Mouse (Mus musculus): ENCODE measurements around the gene Rwdd2a. TPM values are rescaled to one million over a fixed set of nuclear protein-coding genes. Genes with fewer than 3 reads are reported as not detected.

Gene Rwdd2a
- polyA plus RNA-seq (2011; ENCODE audit: insufficient read length, low read depth, missing spikeins): 2.2 and 2.3 TPM in 2 replicates

GRCm38 (mm10) chr9:86571540-86572135 is at the start of gene Rwdd2a, which contains the start of gene Pgm3:
Gene Rwdd2a, plus strand, starts transcription at chr9:86571991.
Gene Pgm3, minus strand, starts transcription at chr9:86571842.
- peak within 1 kb of the TSS; percentile 29 for H3K27ac ChIP-seq (ENCODE audit: insufficient read depth, low read length)
- no peaks in the 10 kb centered on the region; the same call in 1 of the 2 replicates for H3K4me1 ChIP-seq (ENCODE audit: control insufficient read depth, insufficient read depth, low read length)
- TF ChIP-seq POLR2A (IDR thresholded peaks at IDR 0.05; ENCODE audit: low read depth, low read length) (peak; percentile 97), CTCF (IDR thresholded peaks at IDR 0.05; ENCODE audit: borderline replicate concordance, insufficient read depth, low read length) (no peak)
- peak within 1 kb of the TSS; percentile 84 for H3K4me3 ChIP-seq (ENCODE audit: insufficient read depth, low read length)

DNA sequence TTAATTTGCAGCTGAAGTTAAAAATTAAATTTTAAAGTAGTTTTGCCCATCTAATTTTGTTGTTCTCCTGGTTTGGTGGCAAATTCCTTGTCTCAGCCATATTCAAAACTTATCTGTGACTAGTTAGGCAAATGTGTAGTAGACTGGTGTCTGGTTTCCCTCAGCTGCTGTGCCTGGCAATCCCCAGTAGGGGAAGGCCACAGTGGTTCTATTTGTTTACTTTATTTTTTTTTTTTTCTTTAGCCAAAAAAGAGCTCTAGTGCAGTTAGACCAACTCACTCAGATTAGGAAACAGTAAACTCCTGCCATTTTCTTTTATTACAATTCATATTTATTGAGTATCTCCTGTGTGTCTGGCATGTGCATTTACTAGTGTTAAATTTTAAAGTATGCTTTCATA is 49.5 kb upstream of the Rwdd2a start:
- Histone ChIP-seq H3K4me1 (ENCODE audit: control insufficient read depth, insufficient read depth, low read length) (no peaks in the 10 kb centered on the region), H3K27ac (ENCODE audit: insufficient read depth, low read length) (no peak overlapping the region), H3K4me3 (ENCODE audit: insufficient read depth, low read length) (no peak overlapping the region)
- TF ChIP-seq POLR2A (IDR thresholded peaks at IDR 0.05; ENCODE audit: low read depth, low read length) (no peak), CTCF (IDR thresholded peaks at IDR 0.05; ENCODE audit: borderline replicate concordance, insufficient read depth, low read length) (no peak)

- Histone ChIP-seq H3K4me1 (ENCODE audit: control insufficient read depth, insufficient read depth, low read length) (no peaks in the 10 kb centered on the region), H3K4me3 (ENCODE audit: insufficient read depth, low read length) (no peak overlapping the region), H3K27ac (ENCODE audit: insufficient read depth, low read length) (no peak overlapping the region)
- TF ChIP-seq POLR2A (IDR thresholded peaks at IDR 0.05; ENCODE audit: low read depth, low read length): no peak
- no peak for TF ChIP-seq CTCF (IDR thresholded peaks at IDR 0.05; ENCODE audit: borderline replicate concordance, insufficient read depth, low read length)
These were observed 46.2 kb upstream of the Rwdd2a start for GRCm38 (mm10) chr9:86525600-86525999.

DNA sequence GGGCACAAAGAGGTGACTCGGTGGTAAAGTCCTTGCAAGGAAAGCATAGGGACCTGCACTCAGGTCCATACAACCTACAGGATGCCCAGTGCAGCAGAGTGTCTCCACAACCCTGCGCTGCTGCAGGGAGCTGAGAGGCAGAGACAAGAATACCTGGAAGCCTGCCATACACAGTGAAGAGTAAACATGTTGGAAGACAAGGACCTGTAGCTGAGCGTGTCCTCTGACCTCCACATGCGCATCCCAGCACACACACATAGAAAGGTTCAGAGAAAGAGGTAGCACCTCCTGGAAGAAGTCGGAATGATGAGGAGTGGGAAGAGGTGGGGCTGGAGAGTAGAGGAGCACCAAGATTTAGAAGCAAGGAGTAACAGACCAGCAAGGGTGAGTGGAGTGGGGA is 37.7 kb upstream of the Rwdd2a start:
- Histone ChIP-seq H3K4me1 (ENCODE audit: control insufficient read depth, insufficient read depth, low read length) (no peaks in the 10 kb centered on the region), H3K4me3 (ENCODE audit: insufficient read depth, low read length) (no peak overlapping the region), H3K27ac (ENCODE audit: insufficient read depth, low read length) (no peak overlapping the region)
- no peak for TF ChIP-seq POLR2A (IDR thresholded peaks at IDR 0.05; ENCODE audit: low read depth, low read length)
- TF ChIP-seq CTCF (IDR thresholded peaks at IDR 0.05; ENCODE audit: borderline replicate concordance, insufficient read depth, low read length): no peak

- H3K27ac ChIP-seq (ENCODE audit: insufficient read depth, low read length): no peak overlapping the region
- H3K4me1 ChIP-seq (ENCODE audit: control insufficient read depth, insufficient read depth, low read length): no peaks in the 10 kb centered on the region
- TF ChIP-seq POLR2A (IDR thresholded peaks at IDR 0.05; ENCODE audit: low read depth, low read length) (no peak), CTCF (IDR thresholded peaks at IDR 0.05; ENCODE audit: borderline replicate concordance, insufficient read depth, low read length) (no peak)
- no peak overlapping the region for H3K4me3 ChIP-seq (ENCODE audit: insufficient read depth, low read length)
These were observed 28.3 kb upstream of the Rwdd2a start for GRCm38 (mm10) chr9:86543451-86543850.

- TF ChIP-seq POLR2A (IDR thresholded peaks at IDR 0.05; ENCODE audit: low read depth, low read length) (no peak), CTCF (IDR thresholded peaks at IDR 0.05; ENCODE audit: borderline replicate concordance, insufficient read depth, low read length) (no peak)
- Histone ChIP-seq H3K27ac (ENCODE audit: insufficient read depth, low read length) (no peak overlapping the region), H3K4me3 (ENCODE audit: insufficient read depth, low read length) (no peak overlapping the region), H3K4me1 (ENCODE audit: control insufficient read depth, insufficient read depth, low read length) (no peaks in the 10 kb centered on the region)
These were observed 27.2 kb upstream of the Rwdd2a start for GRCm38 (mm10) chr9:86544559-86544958.

GRCm38 (mm10) chr9:86549637-86550162 is 22.1 kb upstream of the Rwdd2a start:
- Histone ChIP-seq H3K4me3 (ENCODE audit: insufficient read depth, low read length) (no peak overlapping the region), H3K4me1 (ENCODE audit: control insufficient read depth, insufficient read depth, low read length) (no peaks in the 10 kb centered on the region), H3K27ac (ENCODE audit: insufficient read depth, low read length) (no peak overlapping the region)
- no peak for TF ChIP-seq CTCF (IDR thresholded peaks at IDR 0.05; ENCODE audit: borderline replicate concordance, insufficient read depth, low read length)

DNA sequence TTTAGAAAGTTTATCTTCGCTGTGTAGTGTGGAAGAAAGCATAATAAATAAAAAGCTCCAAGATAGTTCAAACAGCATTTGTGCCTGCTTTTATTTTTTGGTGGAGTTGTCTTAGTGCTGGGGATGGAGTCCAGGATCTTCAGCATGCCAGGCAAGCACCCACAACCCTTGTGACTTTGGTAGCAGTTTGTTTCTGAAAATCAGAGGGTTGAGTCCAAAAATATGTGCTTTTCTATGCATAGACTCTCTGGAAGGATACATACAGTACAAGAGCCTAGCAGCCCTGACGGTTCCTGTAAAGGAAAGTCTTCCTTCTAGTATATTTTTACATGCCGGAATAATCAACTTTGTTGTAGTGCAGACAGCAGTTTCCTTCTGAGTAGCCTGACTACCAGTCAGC is 21.1 kb upstream of the Rwdd2a start:
- no peaks in the 10 kb centered on the region for H3K4me1 ChIP-seq (ENCODE audit: control insufficient read depth, insufficient read depth, low read length)
- TF ChIP-seq CTCF (IDR thresholded peaks at IDR 0.05; ENCODE audit: borderline replicate concordance, insufficient read depth, low read length) (no peak), POLR2A (IDR thresholded peaks at IDR 0.05; ENCODE audit: low read depth, low read length) (no peak)
- no peak overlapping the region for H3K27ac ChIP-seq (ENCODE audit: insufficient read depth, low read length)
- H3K4me3 ChIP-seq (ENCODE audit: insufficient read depth, low read length): no peak overlapping the region

DNA sequence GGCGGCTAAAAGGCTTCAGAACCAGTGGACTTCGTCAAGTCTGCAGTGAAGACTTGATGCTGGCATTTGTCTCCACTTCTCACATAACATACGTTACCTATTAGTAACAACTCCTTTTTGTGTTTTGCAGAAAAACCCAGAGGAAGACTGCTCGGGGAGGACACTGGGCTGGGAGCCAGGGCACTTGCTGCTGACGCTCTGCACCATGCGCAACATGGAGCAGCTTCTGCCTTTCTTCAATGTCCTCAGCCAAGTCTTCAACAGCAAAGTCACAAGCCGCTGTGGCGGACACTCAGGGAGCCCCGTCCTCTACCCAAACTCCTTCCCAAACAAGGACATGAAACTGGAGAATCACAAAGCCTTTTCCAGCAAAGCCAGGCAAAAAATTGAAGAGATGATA is 17.9 kb upstream of the Rwdd2a start:
- no peak overlapping the region for H3K4me3 ChIP-seq (ENCODE audit: insufficient read depth, low read length)
- TF ChIP-seq POLR2A (IDR thresholded peaks at IDR 0.05; ENCODE audit: low read depth, low read length) (no peak), CTCF (IDR thresholded peaks at IDR 0.05; ENCODE audit: borderline replicate concordance, insufficient read depth, low read length) (no peak)
- no peaks in the 10 kb centered on the region for H3K4me1 ChIP-seq (ENCODE audit: control insufficient read depth, insufficient read depth, low read length)
- H3K27ac ChIP-seq (ENCODE audit: insufficient read depth, low read length): no peak overlapping the region

GRCm38 (mm10) chr9:86554641-86555040 is 17.1 kb upstream of the Rwdd2a start:
- H3K4me3 ChIP-seq (ENCODE audit: insufficient read depth, low read length): no peak overlapping the region
- H3K27ac ChIP-seq (ENCODE audit: insufficient read depth, low read length): no peak overlapping the region
- no peaks in the 10 kb centered on the region for H3K4me1 ChIP-seq (ENCODE audit: control insufficient read depth, insufficient read depth, low read length)
- TF ChIP-seq POLR2A (IDR thresholded peaks at IDR 0.05; ENCODE audit: low read depth, low read length) (no peak), CTCF (IDR thresholded peaks at IDR 0.05; ENCODE audit: borderline replicate concordance, insufficient read depth, low read length) (no peak)

Measured in embryonic fibroblast, embryonic 13.5 days (primary cell).